Mouse (Mus musculus) bone marrow macrophage, adult 2 months (primary cell): ENCODE data around the gene Cacna2d3.

ENCODE experiments used
- CTCF ChIP-seq: IDR thresholded peaks from 2 replicates; pipeline ENCODE4 v1.5.1; 2012; ENCODE audit warnings: low read depth, mild to moderate bottlenecking, low read length, moderate library complexity
- POLR2A ChIP-seq: IDR thresholded peaks from 2 replicates; pipeline ENCODE4 v1.6.1; 2012; ENCODE audit warnings: mild to moderate bottlenecking, low read depth, low read length, borderline replicate concordance

DNA sequence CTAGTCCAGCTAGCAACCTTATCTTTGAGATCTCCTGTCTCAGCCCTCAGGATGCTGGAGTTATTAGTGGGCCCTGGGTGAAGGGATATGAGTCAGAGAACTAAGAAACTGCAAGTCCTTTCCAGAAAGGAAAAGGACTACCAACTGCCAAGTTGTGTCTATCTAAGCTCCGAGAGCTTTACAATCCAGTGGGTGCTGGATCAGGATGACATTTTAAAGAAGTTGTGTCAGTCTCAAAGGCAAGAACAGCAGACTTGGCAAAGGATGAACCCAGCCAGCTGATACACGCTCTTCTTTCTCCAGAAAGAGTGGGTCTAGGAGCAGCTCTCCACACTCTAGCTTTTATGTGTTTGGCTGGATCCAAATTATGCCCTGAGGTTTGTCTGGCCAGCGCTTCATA lies 530.2 kb downstream of the Cacna2d3 start:
- TF ChIP-seq POLR2A (no peak), CTCF (no peak)
